Mouse (Mus musculus) embryo, embryonic 10.5 days (tissue): ENCODE data around the gene Crip2.

Source experiments
- DNase-seq: peaks from one replicate; pipeline ENCODE4 v3.0.0-alpha.2; 2015; ENCODE audit warnings: low spot score

Gene Crip2

GRCm38 (mm10) chr12:113131601-113132000, 8.4 kb upstream of the Crip2 start:
- no peak for DNase-seq

GRCm38 (mm10) chr12:113132567-113132966, 7.5 kb upstream of the Crip2 start:
- DNase-seq = no peak

GRCm38 (mm10) chr12:113133260-113133659, 6.8 kb upstream of the Crip2 start:
- DNase-seq = no peak

- no peak for DNase-seq
Measured at GRCm38 (mm10) chr12:113133861-113134403, 6.1 kb upstream of the Crip2 start.

GRCm38 (mm10) chr12:113134502-113134901, 5.5 kb upstream of the Crip2 start:
- no peak for DNase-seq

- DNase-seq = no peak
Measured at GRCm38 (mm10) chr12:113135401-113135800, 4.6 kb upstream of the Crip2 start.

GRCm38 (mm10) chr12:113136492-113137020, 3.5 kb upstream of the Crip2 start:
- DNase-seq = no peak

- DNase-seq = no peak
Measured at GRCm38 (mm10) chr12:113137260-113138213, 2.5 kb upstream of the Crip2 start.

GRCm38 (mm10) chr12:113138291-113138690, 1.7 kb upstream of the Crip2 start:
- DNase-seq = no peak

GRCm38 (mm10) chr12:113138901-113139864, 853 bp upstream of the Crip2 start:
- no peak for DNase-seq

- peak; percentile 38 for DNase-seq
Measured at GRCm38 (mm10) chr12:113140616-113141411, 778 bp downstream of the Crip2 start.

- DNase-seq = no peak
Measured at GRCm38 (mm10) chr12:113141531-113141973, 1.5 kb downstream of the Crip2 start.

GRCm38 (mm10) chr12:113142021-113142975, 2.3 kb downstream of the Crip2 start:
- DNase-seq = peak; percentile 63

GRCm38 (mm10) chr12:113143164-113143563, 3.1 kb downstream of the Crip2 start:
- DNase-seq = no peak

GRCm38 (mm10) chr12:113144001-113144756, 4.1 kb downstream of the Crip2 start:
- peak; percentile 67 for DNase-seq

GRCm38 (mm10) chr12:113144886-113145285, 4.8 kb downstream of the Crip2 start:
- no peak for DNase-seq

GRCm38 (mm10) chr12:113145591-113145990, 5.6 kb downstream of the Crip2 start:
- no peak for DNase-seq

- DNase-seq = peak; percentile 91
Measured at GRCm38 (mm10) chr12:113146112-113147057, 6.3 kb downstream of the Crip2 start, which contains the start of gene Crip1. TSS of gene Crip1 (plus strand) at chr12:113146316.
